Mouse (Mus musculus) common myeloid progenitor, adult 5-6 weeks (primary cell): ENCODE measurements around the gene Il9. TPM values are rescaled to one million over a fixed set of nuclear protein-coding genes. Genes with fewer than 3 reads are reported as not detected.

Experiments used
- ATAC-seq: replicated peaks from 2 replicates; pipeline ENCODE4 v1.8.0; 2016; ENCODE audit warnings: low read depth, mild to moderate bottlenecking, moderate TSS enrichment, inconsistent platforms; ENCODE audit not compliant: poor library complexity, severe bottlenecking
- total RNA-seq: library from RNA; stranded (forward); fragments of 200-1000, 187-1606 nt; gene quantifications from 2 replicates; pipeline ENCODE4 v1.2.3, GENCODE M21; 2017

The Il9 gene
- total RNA-seq: not detected in 2 replicates

DNA sequence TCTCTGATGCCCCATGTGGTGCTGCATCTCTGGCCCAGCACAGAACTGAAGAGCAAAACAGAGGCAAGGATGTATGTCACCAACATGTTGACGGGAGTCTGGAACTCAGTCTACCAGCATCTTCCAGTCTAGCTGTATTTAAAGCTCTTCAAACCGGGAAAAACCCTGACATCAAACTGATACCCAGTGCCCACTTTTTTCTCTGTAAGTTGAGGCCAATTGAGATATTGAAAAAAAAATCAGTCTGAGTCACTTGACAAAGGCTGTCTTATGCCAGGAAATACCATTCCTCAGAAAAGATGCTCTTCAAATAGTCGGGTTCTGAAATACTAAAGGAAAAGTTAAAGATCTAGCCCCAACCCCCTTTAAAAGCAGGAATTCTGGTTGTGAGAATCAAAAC, at the start of gene Il9:
Il9 (minus strand) TSS at position 101 of the 400 bp plus-strand sequence.
- ATAC-seq: no peak

DNA sequence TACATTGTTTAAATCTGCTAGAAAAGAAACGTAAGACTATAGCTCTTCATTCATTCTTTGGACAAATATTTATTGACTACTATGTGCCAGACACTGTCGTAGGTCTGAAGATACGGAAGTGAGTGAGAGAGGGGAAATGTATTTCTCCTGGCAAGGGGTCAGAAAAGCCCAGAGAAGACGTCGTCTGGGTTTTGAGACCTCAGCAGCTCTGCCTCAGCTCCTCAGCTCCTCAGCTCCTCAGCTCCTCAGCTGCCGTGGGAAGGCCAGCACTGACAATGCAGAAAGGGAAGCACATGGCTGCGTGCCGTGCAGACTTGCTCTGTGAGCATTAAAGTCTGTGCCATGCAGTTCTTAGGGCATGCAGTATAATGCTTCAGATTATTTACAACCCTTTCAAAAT, 47.6 kb upstream of the Il9 start:
- peak; percentile 39 for ATAC-seq

- peak; percentile 82 for ATAC-seq
Observed at GRCm38 (mm10) chr13:56529031-56529430, 47.0 kb upstream of the Il9 start.

DNA sequence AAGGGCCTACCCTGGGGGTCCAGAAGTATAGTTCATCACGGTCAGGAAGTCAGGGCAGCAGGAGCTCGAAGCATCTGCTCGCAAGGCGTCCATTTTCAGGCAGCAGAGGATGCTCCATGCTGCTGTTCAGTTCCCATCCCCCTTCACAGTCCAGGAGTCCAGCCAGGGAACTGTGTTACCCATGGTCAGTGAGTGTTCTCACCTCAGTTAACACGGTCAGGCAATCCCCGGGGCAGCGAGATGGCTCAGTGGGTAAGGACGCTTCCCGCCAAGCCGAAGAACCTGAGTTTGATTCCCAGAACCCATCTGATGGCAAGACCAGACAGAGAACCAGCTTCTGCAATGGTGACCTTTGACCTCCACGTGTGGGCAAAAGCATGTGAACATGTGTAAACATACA, 46.2 kb upstream of the Il9 start:
- ATAC-seq: no peak

DNA sequence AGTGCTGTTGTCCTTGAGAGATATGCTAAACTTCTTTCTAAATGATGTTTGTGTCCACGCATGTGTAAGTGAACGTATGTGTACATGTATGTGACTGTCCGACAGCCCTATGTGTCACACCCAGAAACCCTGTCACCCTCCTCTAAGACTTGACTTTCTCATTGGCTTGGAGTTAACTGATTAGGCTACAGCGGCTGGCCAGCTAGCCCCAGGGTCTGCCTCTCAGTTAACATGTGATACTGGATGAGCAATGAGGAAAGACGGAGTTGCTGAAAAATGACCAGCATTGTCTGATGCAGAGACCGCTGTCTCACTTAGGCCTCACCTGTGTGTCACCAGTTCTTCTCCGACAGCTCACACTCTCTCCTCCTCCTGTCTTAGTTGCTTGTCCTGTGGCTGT, 45.8 kb upstream of the Il9 start:
- ATAC-seq: no peak

- ATAC-seq: no peak
Observed at GRCm38 (mm10) chr13:56526871-56527270, 44.8 kb upstream of the Il9 start.

- ATAC-seq: no peak
Observed at GRCm38 (mm10) chr13:56522821-56523167, 40.7 kb upstream of the Il9 start.

DNA sequence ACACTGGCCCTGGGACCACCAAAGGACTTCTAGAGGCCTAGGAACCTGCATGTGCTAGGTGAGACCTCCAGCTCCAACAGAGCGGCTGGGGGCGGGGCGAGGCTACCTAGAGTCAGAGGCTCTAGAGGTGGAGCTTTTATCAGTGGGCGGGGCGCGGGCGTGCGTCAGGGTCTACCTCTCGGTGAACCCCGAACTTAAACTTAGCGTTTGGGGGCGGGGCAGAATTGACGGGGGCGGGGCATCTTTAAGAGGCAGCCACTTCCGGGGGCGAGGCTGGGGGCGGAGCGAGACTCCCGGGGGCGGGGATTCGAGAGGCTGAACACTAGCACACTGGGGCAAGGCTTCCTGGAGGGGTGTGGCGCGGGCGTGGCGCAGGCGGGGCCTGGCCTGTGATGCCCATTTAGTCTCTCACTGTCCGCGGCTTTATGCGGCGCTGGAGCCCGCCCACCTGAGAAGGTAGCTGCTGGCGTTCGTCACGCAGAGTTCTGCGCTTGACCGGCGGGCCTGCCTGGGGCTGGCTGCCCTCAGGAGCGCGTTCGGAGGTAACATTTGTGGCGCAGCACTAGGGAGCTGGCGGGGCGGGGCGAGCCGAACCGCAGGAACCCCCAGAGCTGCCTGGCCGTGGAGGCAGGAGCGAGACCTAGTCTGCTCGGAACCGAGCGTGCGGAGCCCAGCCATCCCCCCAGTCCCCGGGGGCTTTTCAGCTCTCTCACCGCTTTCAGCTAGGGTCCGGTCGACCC, 40.2 kb upstream of the Il9 start, which contains the start of gene Fbxl21:
Fbxl21 (plus strand) TSS at position 392 of the 740 bp plus-strand sequence.
- peak; percentile 97 for ATAC-seq

DNA sequence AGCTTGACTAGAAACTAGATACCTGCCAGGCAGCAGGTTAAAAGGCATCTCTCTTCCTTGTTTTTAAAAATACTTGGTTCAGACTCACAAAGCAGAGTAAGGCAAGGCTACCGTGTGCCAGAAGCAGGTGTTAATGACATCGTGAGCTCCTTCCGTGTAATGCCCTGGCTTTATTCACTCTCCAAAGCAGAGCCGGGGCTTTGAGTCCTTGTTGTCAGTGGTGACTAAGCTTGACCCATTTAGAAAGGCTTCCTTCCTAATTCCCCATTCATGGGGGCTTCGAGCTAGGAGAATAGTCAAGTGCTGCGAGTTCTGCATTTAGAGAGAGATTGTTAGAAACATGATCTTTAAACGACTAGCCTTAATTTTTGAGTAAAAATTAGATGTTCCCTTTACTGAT, 34.8 kb upstream of the Il9 start:
- no peak for ATAC-seq

DNA sequence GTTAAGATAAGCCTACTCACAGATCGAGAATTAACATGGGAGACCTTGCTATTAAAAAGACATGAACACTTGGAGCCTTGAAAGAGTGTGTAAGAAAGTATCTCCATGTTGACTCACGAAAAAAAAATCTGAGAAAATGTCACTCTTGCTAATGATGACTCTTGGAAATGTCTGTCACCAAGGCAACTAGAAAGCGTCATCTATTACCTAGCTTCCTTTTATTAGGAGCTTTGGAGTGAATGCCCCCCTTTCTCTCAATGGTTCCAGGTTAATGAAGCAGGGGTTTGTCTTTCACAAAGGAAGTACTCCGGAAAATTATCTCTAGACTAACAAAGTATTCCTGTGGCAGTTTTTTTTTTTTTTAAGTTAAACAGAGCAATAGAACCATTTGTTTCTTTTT, 34.3 kb upstream of the Il9 start:
- no peak for ATAC-seq

GRCm38 (mm10) chr13:56513595-56513994, 31.5 kb upstream of the Il9 start:
- no peak for ATAC-seq

DNA sequence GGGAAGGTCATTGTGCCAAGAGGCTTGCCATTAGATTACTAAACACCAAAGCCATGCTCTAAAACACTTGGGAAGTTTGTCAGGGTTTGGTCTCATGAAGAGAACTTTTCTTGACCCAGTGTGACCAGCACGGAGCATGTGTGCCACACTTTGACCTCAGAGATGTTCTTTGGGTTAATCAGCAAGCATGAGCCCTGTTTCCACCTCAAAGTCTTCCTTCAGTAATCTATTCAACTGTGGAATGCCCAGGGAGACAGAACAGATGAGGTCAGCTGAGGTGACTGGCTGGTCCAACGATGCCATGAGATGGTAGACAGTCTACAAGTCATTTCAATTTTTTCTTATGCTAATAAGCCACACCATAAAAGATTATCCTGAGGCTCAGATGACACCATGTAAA, 27.8 kb upstream of the Il9 start:
- ATAC-seq: no peak

GRCm38 (mm10) chr13:56506871-56507496, 24.9 kb upstream of the Il9 start:
- peak; percentile 73 for ATAC-seq

DNA sequence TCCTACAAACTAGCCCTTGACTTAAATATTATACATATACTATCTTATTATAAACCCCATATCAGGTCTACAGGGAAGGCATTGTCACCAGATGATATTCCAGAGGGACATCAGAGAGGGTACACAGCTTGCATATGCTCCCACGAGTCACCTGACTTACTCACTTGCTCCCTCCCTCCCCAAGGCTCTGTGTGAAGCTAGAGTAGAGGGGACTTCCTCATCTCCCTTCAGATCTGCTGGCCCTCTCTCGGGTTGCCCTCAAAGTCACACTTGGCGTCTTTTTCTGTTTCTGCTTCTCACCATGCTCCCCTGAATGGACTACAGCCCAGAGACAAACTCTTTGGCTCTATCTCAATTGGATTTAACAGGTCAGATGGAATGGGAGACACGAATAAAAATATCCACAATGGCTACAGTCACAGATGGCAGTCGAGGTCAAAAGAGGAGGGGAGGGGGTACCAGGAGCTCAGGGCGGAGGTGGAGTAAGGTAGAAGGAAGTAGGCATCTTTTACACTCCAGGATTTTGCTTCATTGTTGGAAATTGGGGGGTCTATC, 19.9 kb upstream of the Il9 start:
- ATAC-seq: 0 out of 2 replicates have a peak, but pooled peaks have one; percentile 22

- no peak for ATAC-seq
Observed at GRCm38 (mm10) chr13:56500636-56501035, 18.6 kb upstream of the Il9 start.

DNA sequence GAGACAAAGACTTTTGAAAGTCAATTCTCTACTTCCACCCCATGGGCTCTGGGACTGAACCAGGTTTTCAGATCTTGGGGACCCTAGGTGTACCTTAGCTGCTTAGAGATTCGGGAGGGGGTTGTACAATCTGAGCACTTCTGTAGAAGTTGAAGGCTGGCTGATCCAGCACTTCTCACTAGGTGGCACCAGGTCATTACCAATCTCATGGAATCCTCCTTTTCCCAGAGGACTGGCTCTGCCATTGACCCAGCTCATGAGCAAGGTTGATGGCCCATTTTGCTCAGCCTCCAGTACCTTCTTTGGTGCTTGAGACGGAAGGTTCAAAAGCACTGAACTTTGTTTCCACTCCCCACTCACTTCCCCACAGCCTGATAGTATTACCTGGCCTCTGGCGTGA, 18.1 kb upstream of the Il9 start:
- ATAC-seq: no peak

DNA sequence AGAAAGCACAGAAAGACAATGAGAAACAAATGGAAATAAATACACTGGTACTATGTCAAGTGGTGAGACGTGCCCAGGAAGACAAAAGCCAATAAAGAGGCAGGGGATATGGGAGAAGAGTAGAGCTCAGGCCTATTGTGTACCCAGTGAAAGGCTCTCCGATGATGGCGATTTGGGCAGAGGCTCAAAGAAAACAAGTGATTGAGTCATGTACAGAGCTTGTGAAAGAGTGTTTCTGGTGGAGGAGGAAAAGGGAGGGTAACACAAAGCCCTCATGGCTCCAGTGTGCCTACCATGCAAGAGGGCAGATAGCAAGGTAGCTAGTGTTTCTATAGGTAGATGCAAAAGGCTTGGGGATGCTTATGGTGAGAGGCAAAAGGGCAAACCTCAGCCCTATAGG, 12.4 kb upstream of the Il9 start:
- no peak for ATAC-seq

- no peak for ATAC-seq
Observed at GRCm38 (mm10) chr13:56488012-56488411, 6.0 kb upstream of the Il9 start.

DNA sequence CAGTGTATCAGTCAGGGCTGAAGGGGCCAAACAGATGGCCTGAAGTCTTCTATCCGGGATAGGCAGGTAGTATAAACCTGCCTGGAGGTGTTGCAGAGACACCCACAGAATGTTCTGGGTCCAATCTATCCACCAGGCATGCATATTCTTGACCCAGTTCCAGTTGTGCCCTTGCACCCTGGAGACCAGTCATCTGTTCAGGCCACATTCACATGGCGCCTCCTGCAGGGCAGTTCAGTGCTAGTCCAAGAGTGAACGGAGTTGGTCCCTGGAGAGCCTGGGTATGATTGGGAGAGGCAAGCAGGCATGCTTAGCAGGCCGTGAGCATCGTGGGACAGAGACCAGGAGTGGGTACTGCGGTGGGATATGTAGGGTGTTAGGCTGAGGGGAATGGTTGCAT, 4.0 kb downstream of the Il9 start:
- no peak for ATAC-seq

- ATAC-seq: peak; percentile 71
Observed at GRCm38 (mm10) chr13:56477271-56477670, 4.8 kb downstream of the Il9 start.

GRCm38 (mm10) chr13:56476790-56477189, 5.3 kb downstream of the Il9 start:
- peak; percentile 93 for ATAC-seq

- ATAC-seq: peak; percentile 67
Observed at GRCm38 (mm10) chr13:56475363-56475762, 6.7 kb downstream of the Il9 start.
